Mouse (Mus musculus): Measurements from ENCODE around the gene Zfp524. TPM values are rescaled to one million over a fixed set of nuclear protein-coding genes. Genes with fewer than 3 reads are reported as not detected.

Gene Zfp524
- 9.1 and 10.4 TPM in 2 replicates for polyA plus RNA-seq (2015; fragmentation: Nextera tagmentation; extraction: Ambion mirVana)

DNA sequence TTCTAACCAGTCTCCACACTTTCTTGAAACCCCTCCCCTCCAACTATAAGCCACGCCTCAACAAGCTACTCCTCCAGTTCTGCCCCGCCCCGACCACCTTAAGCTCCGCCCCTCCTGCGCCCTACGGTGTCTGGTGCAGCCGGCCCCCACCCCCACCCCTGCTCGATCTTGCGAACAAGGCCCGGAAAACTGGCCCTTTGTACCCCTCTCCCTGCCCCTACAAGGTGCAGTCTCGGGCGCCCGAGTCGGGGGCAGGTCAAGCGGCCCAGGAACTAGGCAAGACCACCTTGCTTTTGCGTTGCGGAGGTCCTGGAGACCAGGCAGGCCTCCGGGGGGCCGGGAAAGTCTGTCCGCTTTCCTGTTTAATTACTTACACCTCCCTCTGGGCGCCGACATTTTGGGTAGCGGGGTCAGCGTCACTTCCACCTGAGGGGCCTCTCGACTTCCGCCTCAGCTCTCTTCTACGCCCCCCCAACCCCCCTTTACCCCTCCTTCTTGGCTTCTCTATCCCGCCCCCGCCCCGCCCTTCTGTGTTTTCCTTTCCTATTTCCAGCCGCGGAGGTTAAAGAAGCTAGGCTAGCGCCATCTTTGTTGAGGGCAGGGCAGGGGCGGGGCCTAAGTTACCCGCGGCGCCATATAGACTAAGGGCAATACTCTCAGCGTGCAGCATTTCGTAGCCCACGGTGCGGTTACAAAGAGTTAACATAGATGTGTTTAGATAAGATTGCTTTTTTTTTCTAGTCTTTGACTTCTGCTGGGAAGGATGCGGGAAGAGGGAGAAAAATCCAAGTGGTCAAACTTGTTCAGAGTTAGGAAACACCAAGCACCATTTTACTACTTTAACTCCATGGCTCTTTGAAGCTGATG lies at the start of gene Zfp524, which contains the start of gene Fiz1:
TSS of gene Zfp524 (plus strand) at position 165 of the 867 bp plus-strand sequence.
TSS of gene Fiz1 (minus strand) at position 447 of the 867 bp plus-strand sequence.
- H3K27ac ChIP-seq (ENCODE audit: low read depth) = peak within 1 kb of the TSS; percentile 98
- H3K9me3 ChIP-seq (ENCODE audit: low read length) = no peaks in the 10 kb centered on the region
- peak within 1 kb of the TSS; percentile 94 for H3K4me2 ChIP-seq (ENCODE audit: low read depth, low read length)
- H3K36me3 ChIP-seq (replicated peaks; ENCODE audit: insufficient read depth, low read length) = peaks cover 35% of the 10 kb centered on the region
- WGBS (ENCODE audit: insufficient replicate concordance) = under 1% methylated on average over 40 of the region's 42 CpGs
- H3K4me1 ChIP-seq (ENCODE audit: insufficient read depth) = peaks cover 14% of the 10 kb centered on the region
- peak; percentile 85 for ATAC-seq
- peak within 1 kb of the TSS; percentile 76 for H3K4me3 ChIP-seq (ENCODE audit: low read depth, low read length)
- DNase-seq = peak; percentile 97
- H3K9ac ChIP-seq (replicated peaks) = peak within 1 kb of the TSS; percentile 85
- H3K27me3 ChIP-seq (ENCODE audit: insufficient read depth, low read length) = no peaks in the 10 kb centered on the region
- TF ChIP-seq EP300 (IDR thresholded peaks at IDR 0.05; ENCODE audit: low read depth) (no peak; the same call in none of the 2 replicates), CTCF (IDR thresholded peaks at IDR 0.05; ENCODE audit: low read depth) (no peak)

DNA sequence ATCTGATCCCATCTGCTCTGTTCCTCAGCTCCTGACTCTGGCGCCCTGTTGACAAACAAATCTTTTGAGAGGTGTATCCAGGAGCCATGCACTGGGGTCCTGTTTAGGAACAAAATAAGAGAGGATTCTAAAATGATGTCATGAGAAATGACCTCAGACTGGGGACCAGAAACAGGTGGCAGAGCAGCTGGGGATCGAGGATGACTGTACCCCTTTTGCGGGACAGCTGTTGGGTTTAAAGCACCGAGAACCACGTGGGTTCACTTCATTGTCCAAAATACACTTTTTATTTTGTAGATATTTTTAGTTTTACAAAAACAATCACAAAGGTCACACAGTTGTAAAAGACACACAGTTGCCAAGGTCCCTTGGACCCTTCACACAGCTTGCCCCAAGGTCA lies 49.2 kb upstream of the Zfp524 start:
- Histone ChIP-seq H3K27ac (ENCODE audit: low read depth) (no peak overlapping the region), H3K27me3 (ENCODE audit: insufficient read depth, low read length) (no peaks in the 10 kb centered on the region), H3K4me2 (ENCODE audit: low read depth, low read length) (no peak overlapping the region), H3K36me3 (replicated peaks; ENCODE audit: insufficient read depth, low read length) (no peaks in the 10 kb centered on the region), H3K9ac (replicated peaks) (no peak overlapping the region), H3K9me3 (ENCODE audit: low read length) (no peaks in the 10 kb centered on the region), H3K4me3 (ENCODE audit: low read depth, low read length) (no peak overlapping the region), H3K4me1 (ENCODE audit: insufficient read depth) (no peaks in the 10 kb centered on the region)
- DNase-seq = no peak
- TF ChIP-seq CTCF (IDR thresholded peaks at IDR 0.05; ENCODE audit: low read depth) = no peak
- TF ChIP-seq EP300 (IDR thresholded peaks at IDR 0.05; ENCODE audit: low read depth) = no peak
- ATAC-seq = no peak
- 74% methylated on average over 5 of the region's 5 CpGs for WGBS (ENCODE audit: insufficient replicate concordance)

DNA sequence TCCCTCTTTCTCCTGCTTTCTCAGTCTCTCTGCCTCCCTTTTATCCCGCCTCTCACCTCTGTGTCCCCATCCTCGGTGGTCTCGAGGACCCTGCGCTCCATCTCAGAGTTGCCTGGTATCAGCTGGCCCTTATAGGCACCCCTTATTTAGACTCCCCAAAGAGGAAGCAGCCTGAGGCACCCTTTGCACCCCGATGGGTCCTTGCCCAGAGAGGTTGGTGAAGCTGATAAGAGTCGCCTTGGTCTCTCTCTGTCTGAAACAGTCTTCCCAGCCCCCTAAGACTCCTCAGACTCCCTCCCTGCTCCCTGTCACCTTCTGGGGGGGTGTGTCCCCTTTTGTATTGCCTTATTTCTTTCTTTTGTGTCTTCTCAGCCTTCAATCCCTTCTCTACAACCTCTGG lies 43.1 kb upstream of the Zfp524 start, which contains the start of gene Sbk3:
TSS of gene Sbk3 (minus strand) at position 101 of the 400 bp plus-strand sequence.
- no peak within 1 kb of the TSS for H3K4me3 ChIP-seq (ENCODE audit: low read depth, low read length)
- no peak within 1 kb of the TSS for H3K4me2 ChIP-seq (ENCODE audit: low read depth, low read length)
- no peak within 1 kb of the TSS for H3K27ac ChIP-seq (ENCODE audit: low read depth)
- no peaks in the 10 kb centered on the region for H3K9me3 ChIP-seq (ENCODE audit: low read length)
- no peak for DNase-seq
- H3K27me3 ChIP-seq (ENCODE audit: insufficient read depth, low read length) = no peaks in the 10 kb centered on the region
- H3K4me1 ChIP-seq (ENCODE audit: insufficient read depth) = no peaks in the 10 kb centered on the region
- H3K36me3 ChIP-seq (replicated peaks; ENCODE audit: insufficient read depth, low read length) = no peaks in the 10 kb centered on the region
- no peak for ATAC-seq
- no peak within 1 kb of the TSS for H3K9ac ChIP-seq (replicated peaks)
- TF ChIP-seq CTCF (IDR thresholded peaks at IDR 0.05; ENCODE audit: low read depth) (no peak), EP300 (IDR thresholded peaks at IDR 0.05; ENCODE audit: low read depth) (no peak)
- WGBS (ENCODE audit: insufficient replicate concordance) = 35% methylated on average over 6 of the region's 6 CpGs

DNA sequence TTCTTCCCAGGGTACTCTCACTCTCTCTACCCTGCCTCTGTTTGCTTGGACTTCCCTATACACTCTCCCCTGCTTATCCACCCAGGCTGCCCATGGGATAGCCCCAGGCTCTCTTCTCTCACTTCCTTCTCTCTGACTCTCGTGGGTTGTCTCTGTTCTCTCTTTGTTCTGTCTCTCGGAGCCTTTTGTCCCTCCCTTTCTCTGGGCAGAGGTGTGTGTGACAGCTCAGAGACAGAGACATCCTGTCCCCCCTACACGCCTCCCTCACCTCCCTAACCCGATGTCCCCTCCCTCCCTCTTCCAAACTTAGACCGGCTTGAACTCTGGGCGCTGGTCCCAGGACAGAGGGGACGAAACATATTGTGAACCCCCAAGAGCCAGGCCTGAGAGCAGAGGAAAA lies 42.5 kb upstream of the Zfp524 start:
- Histone ChIP-seq H3K4me1 (ENCODE audit: insufficient read depth) (no peaks in the 10 kb centered on the region), H3K36me3 (replicated peaks; ENCODE audit: insufficient read depth, low read length) (no peaks in the 10 kb centered on the region)
- WGBS (ENCODE audit: insufficient replicate concordance) = 31% methylated on average over 7 of the region's 7 CpGs

DNA sequence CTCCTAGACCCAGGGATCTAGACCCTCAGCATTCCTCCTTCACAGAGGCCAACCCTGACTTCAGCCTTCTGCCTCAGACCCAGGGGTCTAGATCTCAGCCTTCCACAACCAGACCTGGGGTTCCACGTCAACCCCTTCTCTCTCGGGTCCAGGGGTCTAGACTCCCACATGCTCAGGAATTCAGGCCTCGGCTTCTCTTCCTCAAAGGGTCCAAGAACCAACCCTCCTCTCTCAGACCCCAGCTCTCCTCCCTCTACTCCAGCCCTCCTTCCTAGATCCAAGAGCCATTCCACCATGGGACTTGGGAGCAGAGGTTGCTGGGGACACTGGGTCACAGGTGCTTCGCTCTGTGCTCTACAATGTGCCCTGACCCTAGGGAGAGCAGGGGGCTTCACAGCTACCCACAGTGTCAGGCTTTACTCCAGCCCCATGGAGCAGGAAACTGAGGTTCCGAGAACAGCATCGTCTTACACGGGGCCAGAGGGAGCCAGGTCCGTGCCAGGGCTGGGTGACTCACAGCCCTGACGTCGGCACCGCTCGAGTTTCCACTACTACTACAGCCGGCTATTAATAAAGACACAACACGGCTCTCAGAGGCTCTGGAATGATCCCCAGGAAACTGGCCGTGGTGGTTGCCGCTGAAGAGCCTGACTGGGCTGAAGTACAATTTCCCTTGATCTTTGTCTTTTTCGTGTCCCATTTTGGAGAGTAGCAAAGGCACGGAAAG lies 41.7 kb upstream of the Zfp524 start:
- no peaks in the 10 kb centered on the region for H3K4me1 ChIP-seq (ENCODE audit: insufficient read depth)
- H3K9me3 ChIP-seq (ENCODE audit: low read length) = no peaks in the 10 kb centered on the region
- TF ChIP-seq CTCF (IDR thresholded peaks at IDR 0.05; ENCODE audit: low read depth) (no peak), EP300 (IDR thresholded peaks at IDR 0.05; ENCODE audit: low read depth) (no peak)
- DNase-seq (no peak), ATAC-seq (no peak)
- no peak overlapping the region for H3K4me2 ChIP-seq (ENCODE audit: low read depth, low read length)
- no peak overlapping the region for H3K9ac ChIP-seq (replicated peaks)
- 48% methylated on average over 18 of the region's 18 CpGs for WGBS (ENCODE audit: insufficient replicate concordance)
- no peaks in the 10 kb centered on the region for H3K27me3 ChIP-seq (ENCODE audit: insufficient read depth, low read length)
- H3K4me3 ChIP-seq (ENCODE audit: low read depth, low read length) = no peak overlapping the region
- no peaks in the 10 kb centered on the region for H3K36me3 ChIP-seq (replicated peaks; ENCODE audit: insufficient read depth, low read length)
- no peak overlapping the region for H3K27ac ChIP-seq (ENCODE audit: low read depth)

More for the DNA sequence above, 42.5 kb upstream of the Zfp524 start:
- DNase-seq (no peak), ATAC-seq (no peak)
- H3K4me3 ChIP-seq (ENCODE audit: low read depth, low read length) = no peak overlapping the region
- H3K27me3 ChIP-seq (ENCODE audit: insufficient read depth, low read length) = no peaks in the 10 kb centered on the region
- H3K27ac ChIP-seq (ENCODE audit: low read depth) = no peak overlapping the region
- no peaks in the 10 kb centered on the region for H3K9me3 ChIP-seq (ENCODE audit: low read length)
- no peak overlapping the region for H3K4me2 ChIP-seq (ENCODE audit: low read depth, low read length)
- no peak for TF ChIP-seq EP300 (IDR thresholded peaks at IDR 0.05; ENCODE audit: low read depth)
- TF ChIP-seq CTCF (IDR thresholded peaks at IDR 0.05; ENCODE audit: low read depth) = no peak
- no peak overlapping the region for H3K9ac ChIP-seq (replicated peaks)

DNA sequence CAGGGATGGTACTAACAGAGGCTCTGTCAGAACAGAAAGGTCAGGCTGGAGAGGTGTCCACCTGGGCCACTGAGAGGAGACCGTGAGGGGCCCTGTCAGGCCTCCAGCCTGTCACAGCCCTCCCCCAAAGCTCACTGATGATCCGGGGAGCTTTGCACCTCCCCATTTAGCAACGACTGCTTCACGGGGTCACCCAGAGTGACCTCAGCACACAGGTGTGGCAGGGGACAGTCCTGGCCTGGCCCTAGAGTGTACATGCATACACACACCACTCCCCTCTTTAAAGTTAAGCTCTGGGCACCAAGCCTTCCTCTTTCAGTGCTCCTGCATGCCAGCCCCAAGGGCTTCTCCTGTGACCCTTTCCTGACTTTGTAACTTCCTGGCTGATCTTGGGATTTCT lies 38.8 kb upstream of the Zfp524 start:
- 67% methylated on average over 4 of the region's 4 CpGs for WGBS (ENCODE audit: insufficient replicate concordance)
- ATAC-seq (no peak), DNase-seq (no peak)
- Histone ChIP-seq H3K36me3 (replicated peaks; ENCODE audit: insufficient read depth, low read length) (no peaks in the 10 kb centered on the region), H3K9ac (replicated peaks) (no peak overlapping the region), H3K4me3 (ENCODE audit: low read depth, low read length) (no peak overlapping the region), H3K4me2 (ENCODE audit: low read depth, low read length) (no peak overlapping the region), H3K4me1 (ENCODE audit: insufficient read depth) (no peaks in the 10 kb centered on the region), H3K27me3 (ENCODE audit: insufficient read depth, low read length) (no peaks in the 10 kb centered on the region), H3K9me3 (ENCODE audit: low read length) (no peaks in the 10 kb centered on the region), H3K27ac (ENCODE audit: low read depth) (no peak overlapping the region)
- no peak for TF ChIP-seq EP300 (IDR thresholded peaks at IDR 0.05; ENCODE audit: low read depth)
- no peak for TF ChIP-seq CTCF (IDR thresholded peaks at IDR 0.05; ENCODE audit: low read depth)
